Mouse (Mus musculus) adrenal gland, postnatal 36 days (tissue): ENCODE data around the gene Klhdc1. TPM values are rescaled to one million over a fixed set of nuclear protein-coding genes. Genes with fewer than 3 reads are reported as not detected.
A peak's percentile ranks its signal among the peaks of the same experiment; 100 is the strongest.

Experiments
- DNase-seq, 2 experiments: peaks; one replicate each; pipeline ENCODE4 v3.0.0; 2021; ENCODE audit warnings: mixed read lengths in 1 of 2
- long read RNA-seq, 2 experiments: library from polyadenylated mRNA; stranded (forward); transcript quantifications; one replicate each; pipeline ENCODE4 v2.0.0; 2021; ENCODE audit warnings: borderline sequencing depth in 2 of 2
- total RNA-seq, 2 experiments: library from RNA; stranded (reverse); gene quantifications; 2 replicates each; pipeline ENCODE4 v1.2.3; 2021

Gene Klhdc1
- 1 to 10 TPM; 4.9 to 8.0 TPM for total RNA-seq
- long read RNA-seq, experiment 1, transcript Klhdc1-202 (2 exons, 228 nt): major isoform, 7 of 11 reads
- long read RNA-seq, experiment 1, partial matches to known transcripts: 0 of 11 reads
- long read RNA-seq, experiment 1, other reads (novel, unspliced or antisense): 1 of 11 reads
- long read RNA-seq, experiment 2, partial matches to known transcripts: 0 of 4 reads
- long read RNA-seq, experiment 2, other reads (novel, unspliced or antisense): 0 of 4 reads

GRCm38 (mm10) chr12:69240876-69241275, at the start of gene Klhdc1:
Gene Klhdc1 (plus strand): TSS chr12:69241176.
- no peak for DNase-seq

- DNase-seq: no peak
Measured at GRCm38 (mm10) chr12:69191396-69191795, 49.6 kb upstream of the Klhdc1 start.

DNA sequence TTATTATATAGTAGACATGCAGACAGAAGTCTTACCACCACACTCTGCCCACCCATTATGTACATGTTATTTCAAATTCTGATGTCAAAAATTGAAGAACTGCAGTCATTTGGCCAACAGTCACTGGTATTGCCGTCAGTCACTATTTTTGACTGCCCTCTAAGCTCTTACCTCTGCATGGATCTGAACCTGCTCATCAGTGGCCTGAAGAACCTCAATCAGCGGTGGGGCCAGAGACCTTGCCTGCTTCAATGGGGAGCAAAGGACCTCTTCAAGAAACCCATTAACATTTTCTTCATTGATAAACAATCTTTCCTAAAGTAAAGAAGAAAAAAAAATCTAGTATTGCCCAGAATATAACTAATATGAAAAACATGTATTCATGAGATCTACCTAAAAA, 48.3 kb upstream of the Klhdc1 start:
- no peak for DNase-seq

GRCm38 (mm10) chr12:69196444-69197377, 44.3 kb upstream of the Klhdc1 start, which contains the start of gene Gm49383:
Gene Gm49383 (minus strand): TSS chr12:69197104.
- DNase-seq: peak; percentile 75 to 85

- DNase-seq: peak; percentile 68 to 78
Measured at GRCm38 (mm10) chr12:69197378-69198163, 43.4 kb upstream of the Klhdc1 start.

- peak; percentile 89 for DNase-seq
Measured at GRCm38 (mm10) chr12:69198164-69198535, 42.8 kb upstream of the Klhdc1 start, which contains the start of gene Dnaaf2. Gene Dnaaf2 (minus strand): TSS chr12:69198429.

- DNase-seq: no peak
Measured at GRCm38 (mm10) chr12:69198985-69199384, 42.0 kb upstream of the Klhdc1 start.

DNA sequence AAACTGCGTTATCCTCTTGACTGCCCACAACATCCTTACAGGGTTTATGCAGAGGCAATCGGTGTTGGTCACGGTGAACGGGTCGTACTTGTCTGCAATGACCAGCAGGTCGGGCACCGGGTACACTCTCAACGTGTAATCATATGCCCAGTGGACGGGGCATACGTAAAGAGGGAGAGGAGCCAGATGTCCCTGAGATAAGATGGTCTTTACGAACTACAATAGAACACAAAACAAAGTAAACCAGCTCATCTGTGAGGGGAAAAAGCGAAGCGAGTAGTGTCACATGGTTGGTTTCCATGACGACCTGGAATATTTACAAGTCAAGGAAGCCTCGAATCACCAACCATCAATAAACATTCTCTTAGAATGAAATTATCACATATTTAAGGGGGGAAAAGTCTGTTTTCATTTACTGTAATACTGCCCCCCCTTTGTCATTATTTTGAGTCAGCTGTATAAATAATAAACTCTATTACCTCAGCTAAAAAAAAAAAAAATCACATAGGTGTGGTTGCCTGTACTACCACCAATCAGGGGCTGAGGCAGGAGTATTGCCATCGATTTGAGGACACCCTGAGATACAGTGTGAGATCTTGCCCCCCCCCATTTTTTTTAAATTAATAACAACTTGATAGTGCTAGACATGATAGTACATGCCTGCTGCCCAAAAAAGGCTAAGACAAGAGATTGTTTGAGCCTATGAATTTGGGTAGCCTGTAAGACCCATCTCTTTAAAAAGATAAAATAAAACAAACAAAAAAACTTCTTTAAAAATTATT, 36.7 kb upstream of the Klhdc1 start, which contains the start of gene Gm49384:
TSS of gene Gm49384 (minus strand) at position 216 of the 782 bp plus-strand sequence.
- no peak for DNase-seq

DNA sequence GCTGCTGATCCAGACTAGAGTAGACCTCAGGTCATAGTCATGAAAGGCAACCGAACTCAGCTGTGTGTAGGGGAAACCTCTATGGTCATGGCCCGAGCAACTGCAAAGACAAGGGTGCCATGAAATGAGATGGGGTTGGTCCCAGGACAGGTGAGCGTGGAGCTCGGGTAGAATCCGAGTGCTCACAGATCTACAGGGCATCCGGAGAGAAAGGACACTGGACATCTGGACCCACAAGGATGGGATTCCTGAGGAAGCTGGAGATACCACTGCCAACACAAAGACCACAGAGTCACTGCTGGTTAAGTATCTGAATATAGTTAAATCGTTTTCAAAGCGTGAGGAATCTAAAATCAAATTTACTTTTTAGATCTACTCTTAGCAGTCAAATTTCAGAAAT, 33.6 kb upstream of the Klhdc1 start:
- DNase-seq: no peak

DNA sequence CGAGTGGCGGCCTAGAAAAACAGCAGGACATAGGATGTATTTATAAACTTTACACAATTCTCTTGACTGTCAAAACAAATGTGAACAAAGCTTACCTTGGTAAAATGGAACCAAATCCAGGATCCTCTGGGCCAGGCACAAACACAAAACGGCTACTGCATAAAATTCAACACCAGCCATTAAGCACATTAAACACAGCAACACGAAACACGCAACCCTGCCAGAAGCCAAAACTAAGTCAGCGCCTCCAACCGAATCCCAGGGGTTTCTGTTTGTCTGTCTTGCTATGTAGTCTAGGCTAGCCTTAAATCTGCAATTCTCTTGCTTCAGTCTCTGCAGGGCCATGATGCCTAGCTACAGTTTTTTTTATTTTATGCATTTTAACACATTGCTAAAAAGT, 33.0 kb upstream of the Klhdc1 start:
- no peak for DNase-seq

DNA sequence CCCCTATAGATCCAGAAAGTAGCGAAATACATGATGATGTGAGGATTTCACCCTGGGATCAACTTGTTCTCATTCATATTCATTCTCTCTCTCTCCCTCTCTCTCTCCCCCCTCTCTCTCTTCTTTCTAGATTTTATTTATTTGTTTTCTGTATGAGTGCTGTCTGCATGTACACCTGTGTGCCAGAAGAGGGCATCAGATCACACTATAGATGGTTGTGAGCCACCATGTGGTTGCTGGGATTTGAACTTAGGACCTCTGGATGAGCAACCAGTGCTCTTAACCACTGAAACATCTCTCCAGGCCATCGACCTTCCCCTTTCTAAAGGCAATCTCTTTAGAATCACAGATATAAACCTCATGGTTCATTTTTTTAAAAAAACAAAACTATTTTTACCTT, 32.5 kb upstream of the Klhdc1 start:
- no peak for DNase-seq

DNA sequence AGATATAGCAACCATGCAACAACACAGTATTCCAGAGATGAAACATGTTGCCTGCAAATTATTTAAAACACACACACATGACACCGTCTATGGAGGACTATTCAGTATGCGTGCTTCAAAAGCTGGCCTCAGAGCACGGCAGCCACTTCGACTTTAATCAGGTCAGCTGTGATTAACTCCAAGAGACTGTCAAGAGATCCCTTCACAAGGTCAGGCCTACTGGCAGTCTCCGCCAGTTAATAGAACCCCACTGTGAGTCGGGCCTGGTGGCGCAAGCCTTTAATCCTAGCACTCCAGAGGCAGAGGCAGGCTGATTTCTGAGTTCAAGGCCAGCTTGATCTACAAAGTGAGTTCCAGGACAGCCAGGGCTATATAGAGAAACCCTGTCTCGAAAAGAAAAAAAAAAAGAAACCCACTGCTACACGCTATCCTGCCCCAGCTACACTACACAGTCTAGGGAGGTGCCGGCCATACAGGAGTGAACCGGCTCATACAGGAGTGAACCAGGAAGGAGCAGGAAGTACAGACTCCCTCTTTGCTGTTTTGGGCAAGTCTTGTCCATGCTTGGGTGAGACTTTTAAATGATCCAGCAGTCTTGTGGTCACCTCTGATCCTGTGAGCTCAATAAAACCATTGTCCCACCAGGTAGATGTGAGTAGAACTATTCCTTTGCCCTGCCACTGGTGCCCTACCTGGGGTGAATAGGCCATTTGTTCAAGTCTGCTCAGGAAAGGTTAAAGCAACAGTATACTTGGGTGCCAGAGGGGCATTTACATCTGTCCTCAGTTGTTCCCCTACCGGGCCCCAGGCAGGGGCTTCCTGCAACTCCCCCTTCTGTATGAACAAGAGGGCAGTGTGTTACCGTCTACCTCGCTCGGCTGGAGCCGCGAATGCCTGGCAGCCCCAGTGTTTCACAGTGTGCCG, 30.7 kb upstream of the Klhdc1 start:
- DNase-seq: peak in 1 of 2 experiments; percentile 21

DNA sequence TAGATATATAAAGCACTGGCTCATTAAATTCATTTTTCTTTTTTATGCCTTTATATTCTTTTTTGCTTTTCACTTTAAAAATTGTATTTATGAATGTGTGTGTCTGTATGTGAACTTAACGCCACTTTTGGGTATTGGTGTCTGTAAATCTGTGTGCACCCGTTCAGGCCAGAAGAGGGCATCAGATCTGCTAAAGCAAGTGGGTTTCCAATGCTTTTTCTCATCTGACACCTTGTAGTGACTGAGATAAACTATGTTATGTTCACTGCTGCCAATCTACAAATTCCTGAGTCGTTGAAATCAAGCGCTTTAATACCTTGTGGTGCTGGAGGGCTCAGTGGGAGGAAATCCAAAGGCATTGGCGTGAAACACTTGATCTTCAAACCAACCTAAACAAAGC, 29.9 kb upstream of the Klhdc1 start:
- no peak for DNase-seq

DNA sequence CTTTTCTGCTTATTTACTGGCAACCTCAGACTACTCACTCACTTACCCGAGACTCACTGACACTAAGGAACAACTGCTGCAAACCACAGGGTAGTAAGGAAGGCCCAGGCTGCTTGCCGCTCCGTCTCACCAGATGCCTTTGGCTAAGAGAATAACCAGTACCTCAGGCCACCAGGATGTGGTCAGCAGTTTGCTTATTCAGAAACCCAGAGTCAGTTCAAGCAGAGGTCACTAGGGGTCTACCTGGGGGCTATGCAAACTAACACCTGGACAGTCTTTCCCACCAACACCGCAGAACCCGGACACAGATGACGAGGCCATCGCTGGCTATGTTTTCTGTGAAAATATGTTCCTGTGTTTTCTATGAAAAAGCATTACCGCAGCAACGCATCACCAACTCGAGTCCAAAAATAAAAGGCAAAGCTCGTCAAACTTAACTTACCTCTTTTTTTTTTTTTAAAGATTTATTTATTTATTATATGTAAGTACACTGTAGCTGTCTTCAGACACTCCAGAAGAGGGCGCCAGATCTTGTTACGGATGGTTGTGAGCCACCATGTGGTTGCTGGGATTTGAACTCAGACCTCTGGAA, 27.7 kb upstream of the Klhdc1 start:
- no peak for DNase-seq

DNA sequence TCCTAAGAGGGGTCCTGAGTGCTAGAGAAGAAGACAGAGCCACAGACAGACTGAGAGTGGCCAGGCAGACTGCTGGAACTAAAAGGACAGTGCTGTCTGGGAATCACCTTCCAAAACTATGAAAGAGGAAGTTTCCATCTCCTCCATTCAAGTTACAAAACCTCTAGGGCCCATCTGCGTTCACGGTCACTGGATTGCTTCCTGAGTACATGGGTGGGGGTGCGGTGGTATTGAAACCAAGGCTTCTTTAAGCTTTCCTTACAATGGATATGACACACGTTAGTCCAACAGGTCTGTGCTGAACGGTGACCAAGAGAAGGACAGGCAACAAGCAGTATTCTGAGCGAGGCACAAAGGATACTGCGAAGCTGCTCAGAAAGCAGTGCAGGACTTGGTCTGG, 26.6 kb upstream of the Klhdc1 start:
- no peak for DNase-seq

DNA sequence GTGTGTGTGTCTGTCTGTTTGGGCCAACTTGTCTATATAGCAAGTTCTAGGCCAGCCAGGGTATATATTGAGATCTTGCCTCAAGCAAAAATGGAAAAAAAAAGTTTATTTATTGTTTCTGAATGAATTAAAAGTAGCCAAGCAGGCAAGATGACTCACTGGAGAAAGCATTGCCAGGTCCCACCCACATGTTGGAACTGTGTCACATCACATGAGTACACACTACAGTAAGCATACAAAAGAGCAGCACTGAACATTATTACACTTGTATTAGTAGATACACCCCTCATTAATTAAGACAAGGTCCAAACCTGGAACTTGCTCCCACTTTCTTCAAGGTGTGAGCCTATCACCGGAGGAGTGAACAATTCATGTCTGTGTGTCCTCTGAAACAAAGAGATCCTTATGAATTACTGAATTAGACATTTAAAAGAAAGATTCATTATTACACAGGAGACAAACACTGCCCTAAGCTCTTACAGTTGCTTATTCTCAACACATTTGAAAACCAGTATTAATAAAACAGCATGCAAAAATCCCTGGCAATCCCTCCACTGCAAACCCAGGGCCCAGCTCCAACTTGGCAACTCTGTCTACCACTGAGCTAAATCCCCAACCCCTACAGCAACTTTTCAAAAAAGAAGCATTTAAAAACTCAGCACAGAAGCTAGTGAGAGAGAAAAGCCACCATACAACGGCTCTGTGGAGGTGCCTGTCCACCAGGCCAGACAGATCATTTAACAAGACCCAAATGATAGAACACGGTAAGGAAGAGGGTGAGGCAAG, 25.8 kb upstream of the Klhdc1 start:
- peak; percentile 73 to 75 for DNase-seq

DNA sequence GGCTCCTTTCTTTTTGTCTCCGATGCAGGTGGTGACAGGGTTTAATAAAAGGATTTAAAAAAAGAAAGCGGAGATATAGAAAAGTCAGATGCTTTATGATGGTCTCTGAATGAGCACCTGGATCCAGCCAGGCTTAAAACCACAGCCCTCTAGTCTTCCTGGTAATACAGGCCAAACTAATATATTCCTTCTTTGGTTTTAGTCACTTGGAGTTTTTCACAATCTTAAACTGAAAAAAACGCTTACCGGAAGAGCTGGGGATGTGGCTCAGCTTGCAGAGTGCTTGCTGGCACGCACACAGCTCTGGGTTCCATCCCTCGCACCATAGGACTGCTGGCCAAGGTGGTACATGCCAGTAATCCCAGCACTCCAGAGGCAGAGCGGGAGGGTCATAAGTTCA, 24.4 kb upstream of the Klhdc1 start:
- no peak for DNase-seq

DNA sequence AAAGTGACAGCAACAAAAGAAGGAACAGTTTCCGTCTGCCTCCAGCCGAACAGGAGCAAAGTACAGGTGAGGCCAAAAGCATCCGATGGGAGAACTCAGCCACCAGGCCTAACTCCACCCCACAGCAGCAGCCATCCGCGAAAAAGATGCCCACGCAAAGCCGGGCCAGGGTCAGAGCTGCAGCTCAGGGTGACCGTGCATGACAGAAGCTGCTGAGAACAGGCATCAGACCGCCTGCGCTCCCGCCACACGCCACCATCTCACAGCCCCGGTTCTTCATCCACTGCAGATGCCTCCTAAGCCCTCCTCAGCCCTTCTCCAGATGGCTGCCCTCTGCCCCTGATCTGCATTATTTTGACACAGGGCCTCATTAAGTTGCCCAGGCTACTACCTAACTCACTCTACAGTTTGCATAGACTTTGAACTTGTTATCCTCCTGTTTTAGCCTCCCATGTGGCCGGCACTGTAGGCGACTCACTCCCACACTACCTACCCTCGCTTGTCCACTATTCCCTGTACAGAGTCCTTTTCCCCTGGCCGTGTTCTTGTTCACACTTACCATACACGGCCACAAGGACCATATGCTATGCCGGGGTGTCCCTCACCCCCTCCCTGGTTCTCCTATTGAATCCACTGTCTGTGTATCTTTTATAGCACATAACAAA, 20.2 kb upstream of the Klhdc1 start:
- DNase-seq: no peak
